Mouse (Mus musculus) embryonic fibroblast, embryonic 13.5 days (primary cell): ENCODE data around the gene Cry2.

Experiments used
- CTCF ChIP-seq: IDR thresholded peaks from 2 replicates; pipeline ENCODE4 v1.5.1; 2011; ENCODE audit warnings: mild to moderate bottlenecking, control low read depth, low read length, moderate library complexity, borderline replicate concordance; ENCODE audit not compliant: insufficient read depth
- POLR2A ChIP-seq: IDR thresholded peaks from 2 replicates; pipeline ENCODE4 v1.6.1; 2011; ENCODE audit warnings: low read depth, mild to moderate bottlenecking, control low read depth, low read length, moderate library complexity

- TF ChIP-seq CTCF (no peak), POLR2A (no peak)
These were observed 1.2 kb upstream of the Cry2 start for GRCm38 (mm10) chr2:92435023-92435422.
